In the genomic region with DNA sequence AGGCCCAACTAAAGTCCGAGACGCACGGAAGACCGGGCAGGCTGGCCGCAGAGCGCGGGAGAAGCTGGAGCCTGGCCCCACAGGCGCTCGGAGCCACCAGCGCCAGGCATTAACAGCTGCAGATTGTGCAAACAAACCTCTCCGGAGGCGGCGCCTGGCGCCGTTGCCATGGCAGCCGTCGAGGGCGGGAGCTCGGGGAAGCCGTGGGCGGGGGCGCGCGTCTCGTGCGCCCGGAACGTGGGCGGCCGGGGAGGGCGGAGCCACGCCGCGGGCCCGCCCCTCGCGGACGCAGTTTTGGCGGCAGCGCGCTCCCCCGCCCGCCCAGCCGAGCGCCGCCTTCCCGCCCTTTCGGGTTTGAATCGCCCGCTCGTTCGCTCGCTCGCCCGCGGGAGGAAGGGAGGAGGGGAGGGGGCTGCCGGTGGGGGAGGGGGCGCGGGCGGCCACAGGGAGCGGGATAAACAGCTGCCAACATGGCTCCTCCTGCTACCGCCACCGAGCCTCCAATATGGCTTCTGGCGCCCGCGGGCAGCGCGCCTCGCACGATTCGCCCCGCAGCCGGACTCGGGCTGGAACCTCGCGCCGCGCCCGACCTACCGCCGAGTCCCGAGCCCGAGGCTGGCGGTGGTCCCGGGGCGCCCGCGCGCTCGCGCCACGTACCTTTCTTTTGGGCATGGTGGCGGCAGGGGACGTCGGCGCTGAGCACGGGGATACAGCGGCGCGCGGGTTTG, we compare ENCODE assay signal across 8 mouse cellular contexts. TPM values are rescaled to one million over a fixed set of nuclear protein-coding genes. Genes with fewer than 3 reads are reported as not detected.
A peak's percentile ranks its signal among the peaks of the same experiment; 100 is the strongest.
DNase-seq lines count a peak whose midpoint lies in the region; ATAC-seq and TF ChIP-seq lines count a peak whose summit lies in the region.

No protein-coding gene starts in this region.

- WGBS in forebrain, embryonic 14.5 days, result under 1% methylated on average over 64 of the region's 101 CpGs
- WGBS in liver, postnatal 0 days (ENCODE audit: insufficient replicate concordance), result 6% methylated on average over 59 of the region's 101 CpGs
- under 1% methylated on average over 65 of the region's 101 CpGs for WGBS in neural tube, embryonic 13.5 days

- peak overlapping the region; percentile 99 for H3K9ac ChIP-seq in ES-E14 (ENCODE audit: insufficient read depth, low read depth, low read length, poor library complexity, severe bottlenecking)
- peak overlapping the region; percentile 96 for H3K9ac ChIP-seq in forebrain, embryonic 14.5 days (ENCODE audit: low read length)
- H3K9ac ChIP-seq in liver, postnatal 0 days (replicated peaks), result peak overlapping the region; percentile 100
- peak overlapping the region; percentile 96 for H3K9ac ChIP-seq in neural tube, embryonic 13.5 days

- H3K4me2 ChIP-seq in forebrain, embryonic 14.5 days (ENCODE audit: low read length), result peak overlapping the region; percentile 71
- peak overlapping the region; percentile 100 for H3K4me2 ChIP-seq in liver, postnatal 0 days (ENCODE audit: low read depth, low read length)
- H3K4me2 ChIP-seq in neural tube, embryonic 13.5 days, result peak overlapping the region; percentile 98

- H3K27ac ChIP-seq in ES-E14 (ENCODE audit: insufficient read depth, low read depth, low read length, poor library complexity, severe bottlenecking), result peak overlapping the region; percentile 100
- peak overlapping the region; percentile 99 for H3K27ac ChIP-seq in forebrain, embryonic 14.5 days (ENCODE audit: low read depth, low read length)
- H3K27ac ChIP-seq in liver, postnatal 0 days (ENCODE audit: low read depth), result peak overlapping the region; percentile 100
- peak overlapping the region; percentile 99 for H3K27ac ChIP-seq in neural tube, embryonic 13.5 days (replicated peaks)

- no peak; the same call in 1 of the 2 replicates for TF ChIP-seq CTCF in liver, postnatal 0 days (IDR thresholded peaks at IDR 0.05; ENCODE audit: low read depth)

- H3K36me3 ChIP-seq in ES-E14 (ENCODE audit: control insufficient read depth, insufficient read depth, low read length, poor library complexity, severe bottlenecking), result peaks cover 29% of the 10 kb centered on the region
- H3K36me3 ChIP-seq in forebrain, embryonic 14.5 days (ENCODE audit: control insufficient read depth, insufficient read depth, low read length), result peaks cover 39% of the 10 kb centered on the region
- H3K36me3 ChIP-seq in liver, postnatal 0 days (replicated peaks; ENCODE audit: insufficient read depth, low read length), result peaks cover 35% of the 10 kb centered on the region
- H3K36me3 ChIP-seq in neural tube, embryonic 13.5 days, result peaks cover 40% of the 10 kb centered on the region

- H3K27me3 ChIP-seq in forebrain, embryonic 14.5 days (replicated peaks; ENCODE audit: control insufficient read depth, insufficient read depth, low read length), result no peaks in the 10 kb centered on the region
- H3K27me3 ChIP-seq in liver, postnatal 0 days (ENCODE audit: insufficient read depth, low read length), result no peaks in the 10 kb centered on the region
- H3K27me3 ChIP-seq in neural tube, embryonic 13.5 days, result no peaks in the 10 kb centered on the region

- H3K9me3 ChIP-seq in ES-E14 (ENCODE audit: control insufficient read depth, insufficient read depth, low read depth, low read length), result no peaks in the 10 kb centered on the region
- no peaks in the 10 kb centered on the region for H3K9me3 ChIP-seq in forebrain, embryonic 14.5 days (replicated peaks; ENCODE audit: control insufficient read depth, low read length)
- no peaks in the 10 kb centered on the region for H3K9me3 ChIP-seq in liver, postnatal 0 days (ENCODE audit: low read length)
- H3K9me3 ChIP-seq in neural tube, embryonic 13.5 days, result no peaks in the 10 kb centered on the region

- peak overlapping the region; percentile 76 to 92 for H3K4me3 ChIP-seq in ES-E14 (ENCODE audit: insufficient read depth in 1 of 2, low read depth in 1 of 2, low read length in 2 of 2, poor library complexity in 1 of 2, severe bottlenecking in 1 of 2)
- peak overlapping the region; percentile 76 for H3K4me3 ChIP-seq in forebrain, embryonic 14.5 days (ENCODE audit: low read depth, low read length)
- H3K4me3 ChIP-seq in liver, postnatal 0 days (ENCODE audit: low read depth, low read length), result peak overlapping the region; percentile 96
- peak overlapping the region; percentile 74 for H3K4me3 ChIP-seq in neural tube, embryonic 13.5 days

- intact Hi-C loops in heart, postnatal 14 days (cut with DNase I), result no loop called here

- peak; percentile 86 for DNase-seq in ES-E14 (ENCODE audit: low read depth, low spot score)
- peak; percentile 97 for DNase-seq in cerebellum, adult 11 months
- DNase-seq in forebrain, embryonic 14.5 days (ENCODE audit: low spot score), result peak; percentile 98
- DNase-seq in heart, postnatal 14 days, result peak; percentile 99 to 100
- DNase-seq in layer of hippocampus, adult 11-12 months (ENCODE audit: low spot score), result peak; percentile 98
- DNase-seq in liver, postnatal 0 days, result peak; percentile 99
- peak; percentile 86 for DNase-seq in telencephalon, adult 2 months (ENCODE audit: low read depth, low spot score)

- ATAC-seq in forebrain, embryonic 14.5 days, result peak; percentile 61
- peak; percentile 87 for ATAC-seq in liver, postnatal 0 days
- ATAC-seq in neural tube, embryonic 13.5 days (ENCODE audit: low read depth), result peak; percentile 68

- no peak for TF ChIP-seq EP300 in liver, postnatal 0 days (IDR thresholded peaks at IDR 0.05; ENCODE audit: low read depth)

- in situ Hi-C loops in ES-E14 (cut with MboI; ENCODE audit: low sequenced_read_pairs in 2 of 2, unreplicated experiment in 2 of 2), result no loop called here

- peaks cover 2 to 21% of the 10 kb centered on the region in 2 experiments; a peak in 2 of 4 replicates for H3K4me1 ChIP-seq in ES-E14 (ENCODE audit: control insufficient read depth in 2 of 2, insufficient read depth in 2 of 2, low read length in 2 of 2, poor library complexity in 1 of 2)
- H3K4me1 ChIP-seq in forebrain, embryonic 14.5 days (ENCODE audit: control insufficient read depth, insufficient read depth, low read length), result peaks cover 42% of the 10 kb centered on the region
- peaks cover 28% of the 10 kb centered on the region for H3K4me1 ChIP-seq in liver, postnatal 0 days (ENCODE audit: insufficient read depth)
- peaks cover 47% of the 10 kb centered on the region for H3K4me1 ChIP-seq in neural tube, embryonic 13.5 days (replicated peaks)

TF ChIP-seq in ES-E14, 5 proteins besides CTCF, POLR2A, EP300 and RAD21:
- TF ChIP-seq CHD2 (IDR thresholded peaks at IDR 0.05; ENCODE audit: low read depth, low read length) (no peak), MAFK (IDR thresholded peaks at IDR 0.05; ENCODE audit: insufficient read depth, low read depth, low read length) (no peak)

RNA-seq across cellular contexts. Expression of gene Hmgn2, which starts 1.1 kb away (rescaled TPM):
- 196 and 205 TPM in 2 replicates for total RNA-seq in ES-E14 (2012; rRNA removed)
- polyA plus RNA-seq in forebrain, embryonic 14.5 days (2014; fragmentation: Nextera tagmentation; extraction: Ambion mirVana), result 2,465 and 2,793 TPM in 2 replicates
- 100 to 1,000 TPM; 129 to 151 TPM for total RNA-seq in heart, postnatal 14 days (2021)
- 547 and 562 TPM in 2 replicates for polyA plus RNA-seq in liver, postnatal 0 days (2015; fragmentation: Nextera tagmentation; extraction: Ambion mirVana)
- polyA plus RNA-seq in neural tube, embryonic 13.5 days (2015; fragmentation: Nextera tagmentation; extraction: Ambion mirVana), result 1,338 and 1,455 TPM in 2 replicates

RNA-seq across cellular contexts. Expression of gene Dhdds, which starts 33.4 kb away (rescaled TPM):
- 20.9 and 24.6 TPM in 2 replicates for total RNA-seq in ES-E14 (2012; rRNA removed)
- 52.7 and 57.0 TPM in 2 replicates for polyA plus RNA-seq in forebrain, embryonic 14.5 days (2014; fragmentation: Nextera tagmentation; extraction: Ambion mirVana)
- 10 to 100 TPM; 25.5 to 27.5 TPM for total RNA-seq in heart, postnatal 14 days (2021)
- 8.3 and 10.3 TPM in 2 replicates for polyA plus RNA-seq in liver, postnatal 0 days (2015; fragmentation: Nextera tagmentation; extraction: Ambion mirVana)
- 41.0 and 44.3 TPM in 2 replicates for polyA plus RNA-seq in neural tube, embryonic 13.5 days (2015; fragmentation: Nextera tagmentation; extraction: Ambion mirVana)

RNA-seq across cellular contexts. Expression of gene Lin28a, which starts 51.3 kb away (rescaled TPM):
- 84.7 and 134 TPM in 2 replicates for total RNA-seq in ES-E14 (2012; rRNA removed)
- not detected in 2 replicates for polyA plus RNA-seq in forebrain, embryonic 14.5 days (2014; fragmentation: Nextera tagmentation; extraction: Ambion mirVana)
- not detected for total RNA-seq in heart, postnatal 14 days (2021)
- 0.87 and 1.1 TPM in 2 replicates for polyA plus RNA-seq in liver, postnatal 0 days (2015; fragmentation: Nextera tagmentation; extraction: Ambion mirVana)
- polyA plus RNA-seq in neural tube, embryonic 13.5 days (2015; fragmentation: Nextera tagmentation; extraction: Ambion mirVana), result 0.17 and 0.32 TPM in 2 replicates

Comparison
In these comparisons a context has a peak if more than half of its experiments do, and no peak if none do; other contexts are left out.
1. Peak in every context shown above with its lines: DNase-seq, ATAC-seq, H3K4me3 ChIP-seq and H3K27ac ChIP-seq.